Mouse (Mus musculus) T-helper 2 cell (primary cell): Measurements from ENCODE around the gene Vwce.

ENCODE experiments used
- in situ Hi-C: fragments of 300-600 bp; cut with MboI, MseI; formaldehyde crosslinking; loops from one replicate; pipeline ENCODE4 v1.15.1; 2025; ENCODE audit warnings: high pct_unique_total_duplicates

Vwce gene

DNA sequence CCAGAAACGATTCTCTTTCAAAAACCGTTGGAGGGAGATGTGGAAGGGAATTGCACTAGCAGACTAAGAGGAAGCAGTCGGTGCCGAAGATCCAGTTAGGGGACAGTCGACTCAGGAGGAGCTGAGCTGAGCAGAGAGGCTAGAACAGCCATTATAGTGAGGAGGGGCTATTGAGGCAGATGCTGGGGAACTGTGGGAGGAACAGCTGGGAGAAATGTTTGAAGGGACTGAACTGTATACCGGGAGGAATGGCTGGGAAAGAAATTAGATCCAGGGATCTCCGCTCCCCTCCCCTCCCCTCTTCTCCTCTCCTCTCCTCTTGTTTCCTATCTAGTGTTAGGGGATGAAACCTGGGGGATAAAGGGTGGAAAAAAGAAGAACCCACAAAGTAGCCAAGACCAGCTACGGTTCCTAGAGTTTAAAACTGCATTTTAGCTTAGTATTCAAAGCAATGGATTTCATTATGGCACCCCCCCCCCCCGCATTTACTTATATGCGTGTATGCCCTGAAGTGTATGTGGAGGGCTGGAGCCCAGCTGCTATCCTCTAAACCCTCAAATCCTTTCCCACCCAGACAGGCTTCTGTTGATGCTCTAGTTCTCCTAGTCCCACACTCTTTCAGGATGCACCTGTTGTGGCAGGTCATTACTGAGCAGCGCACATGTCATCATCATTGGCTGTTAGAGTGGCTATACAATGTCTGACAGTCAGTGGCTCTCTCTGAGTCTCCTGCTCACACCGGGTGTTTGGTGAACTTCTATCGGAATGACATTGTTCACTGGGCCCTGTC lies 6.8 kb downstream of the Vwce start:
- in situ Hi-C loops, result loop anchor here (10.0 kb wide), 1 partner anchor 764 kb away; the partner anchor contains the start of gene Ms4a4c

DNA sequence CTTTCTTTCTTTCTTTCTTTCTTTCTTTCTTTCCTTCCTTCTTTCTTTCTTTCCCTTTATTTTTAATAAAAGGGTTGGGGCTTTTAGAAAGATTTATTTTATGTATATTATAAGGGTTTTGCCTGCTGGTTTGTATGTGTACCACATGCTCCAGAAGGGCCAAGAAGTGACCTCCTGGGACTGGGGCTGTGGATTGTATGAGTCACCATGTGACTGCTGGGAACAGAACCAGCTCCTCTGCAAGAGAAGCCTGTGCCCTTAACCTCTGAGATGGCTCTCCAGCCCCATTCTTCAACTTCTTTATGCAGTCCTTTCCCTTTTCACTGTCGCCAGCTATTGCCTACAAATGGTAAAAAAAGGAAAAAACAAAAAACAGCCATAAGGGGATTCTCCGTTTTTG lies 11.6 kb downstream of the Vwce start:
- in situ Hi-C loops, result loop anchor here (10.0 kb wide), 1 partner anchor 759 kb away; the partner anchor contains the start of gene Ms4a4c

DNA sequence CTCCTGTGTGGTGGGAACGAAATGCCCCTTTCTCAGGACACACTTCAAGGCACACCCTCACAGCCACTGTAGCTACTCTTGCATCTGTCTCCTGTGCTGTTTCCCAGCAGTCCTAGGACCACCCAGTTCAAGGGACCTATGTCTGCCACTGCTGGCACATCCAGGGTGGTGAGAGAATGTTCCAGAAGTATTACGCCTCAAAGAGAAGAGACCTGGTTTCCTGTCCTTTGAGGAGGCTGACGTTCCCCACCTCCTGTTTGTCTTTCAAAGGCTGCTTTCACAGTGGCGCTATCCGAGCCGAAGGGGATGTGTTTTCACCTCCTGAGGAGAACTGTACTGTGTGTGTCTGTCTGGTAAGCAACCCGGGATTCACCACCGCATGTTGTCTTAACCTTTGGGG lies 14.1 kb downstream of the Vwce start:
- in situ Hi-C loops, result loop anchor here (10.0 kb wide), 1 partner anchor 757 kb away; the partner anchor contains the start of gene Ms4a4c

GRCm38 (mm10) chr19:10656058-10656457 lies 22.0 kb downstream of the Vwce start:
- in situ Hi-C loops, result no loop called here

DNA sequence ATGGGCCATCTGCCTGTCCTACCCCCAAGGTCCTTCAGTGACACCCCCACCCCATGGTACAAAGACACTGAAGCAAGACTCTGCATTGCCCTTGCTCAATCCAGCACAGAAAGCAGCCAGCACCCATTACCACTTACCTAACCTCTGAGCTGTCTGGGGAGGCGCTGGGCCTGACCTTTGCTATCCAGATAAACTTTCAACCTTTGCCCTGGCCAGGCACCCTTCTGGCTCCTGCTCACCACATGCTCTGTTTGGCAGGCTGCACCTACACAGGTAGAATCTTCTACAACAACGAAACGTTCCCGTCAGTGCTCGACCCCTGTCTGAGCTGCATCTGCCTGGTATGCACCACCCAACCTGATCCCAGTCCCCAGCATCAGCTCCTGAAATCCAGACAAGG lies 23.7 kb downstream of the Vwce start:
- in situ Hi-C loops, result no loop called here

- in situ Hi-C loops, result no loop called here
Measured at GRCm38 (mm10) chr19:10658406-10658805, 24.4 kb downstream of the Vwce start.

DNA sequence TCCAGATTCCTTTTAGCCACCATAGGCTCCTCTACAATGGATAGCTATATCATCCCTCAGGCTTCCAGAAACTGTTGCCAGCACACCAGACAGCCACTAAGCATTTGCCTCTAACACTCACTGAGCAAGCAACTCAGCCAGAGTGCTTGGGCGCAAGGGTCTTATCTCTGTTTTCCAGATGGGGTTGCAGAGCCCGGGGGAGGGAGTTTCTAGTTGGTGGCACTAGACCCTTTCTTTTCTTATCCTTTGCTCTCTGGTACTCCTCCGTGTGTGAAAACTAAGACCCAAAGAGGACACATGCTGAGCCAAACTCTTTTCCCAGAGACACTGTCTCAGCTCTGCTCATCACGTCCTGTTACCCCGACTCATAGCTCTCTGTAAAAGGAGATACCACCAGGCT lies 27.4 kb downstream of the Vwce start:
- in situ Hi-C loops, result no loop called here

DNA sequence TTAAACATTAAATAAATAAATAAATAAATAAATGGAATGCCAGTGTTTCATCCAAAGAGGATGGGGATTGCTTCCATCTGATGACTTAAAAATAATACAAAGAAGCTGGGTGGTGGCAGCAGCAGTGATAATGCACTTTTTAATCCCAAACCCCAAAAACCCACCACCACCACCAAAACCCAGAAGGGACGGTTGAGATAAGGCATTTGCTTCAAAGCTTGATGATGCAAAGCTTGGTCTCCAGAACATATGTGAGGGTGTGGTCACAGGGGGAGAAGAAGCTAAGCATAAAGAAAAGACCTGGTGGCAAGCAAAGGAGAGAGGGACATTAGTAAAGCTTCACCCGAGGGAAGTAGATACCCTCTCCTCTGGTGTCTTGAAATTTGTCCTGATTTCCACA lies 27.9 kb downstream of the Vwce start:
- in situ Hi-C loops, result no loop called here

GRCm38 (mm10) chr19:10662665-10663064 lies 28.7 kb downstream of the Vwce start:
- in situ Hi-C loops, result no loop called here

GRCm38 (mm10) chr19:10665093-10665492 lies 31.1 kb downstream of the Vwce start:
- in situ Hi-C loops, result no loop called here

DNA sequence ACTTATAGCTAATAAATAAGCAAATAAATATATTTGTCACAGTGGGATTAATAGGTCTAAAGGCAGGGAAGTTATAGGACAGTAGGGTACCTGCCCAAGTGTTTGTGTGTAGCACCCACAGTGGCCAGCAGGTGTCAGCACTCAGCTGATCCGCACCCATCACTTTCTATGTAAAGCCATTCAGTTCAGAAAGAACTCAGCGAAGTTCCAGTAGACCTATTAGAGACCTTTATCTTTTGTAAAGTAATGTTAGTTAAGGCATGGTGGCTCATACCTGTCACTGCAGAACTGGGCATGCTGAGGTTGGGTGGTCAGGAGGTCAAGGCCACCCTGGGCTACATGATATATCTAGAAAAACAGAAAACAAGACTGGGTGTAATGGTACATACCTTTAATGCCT lies 31.5 kb downstream of the Vwce start:
- in situ Hi-C loops, result no loop called here

GRCm38 (mm10) chr19:10671319-10671718 lies 37.3 kb downstream of the Vwce start:
- in situ Hi-C loops, result no loop called here

GRCm38 (mm10) chr19:10671854-10672417 lies 37.9 kb downstream of the Vwce start:
- in situ Hi-C loops, result no loop called here

- in situ Hi-C loops, result no loop called here
Measured at GRCm38 (mm10) chr19:10673275-10673674, 39.3 kb downstream of the Vwce start.

DNA sequence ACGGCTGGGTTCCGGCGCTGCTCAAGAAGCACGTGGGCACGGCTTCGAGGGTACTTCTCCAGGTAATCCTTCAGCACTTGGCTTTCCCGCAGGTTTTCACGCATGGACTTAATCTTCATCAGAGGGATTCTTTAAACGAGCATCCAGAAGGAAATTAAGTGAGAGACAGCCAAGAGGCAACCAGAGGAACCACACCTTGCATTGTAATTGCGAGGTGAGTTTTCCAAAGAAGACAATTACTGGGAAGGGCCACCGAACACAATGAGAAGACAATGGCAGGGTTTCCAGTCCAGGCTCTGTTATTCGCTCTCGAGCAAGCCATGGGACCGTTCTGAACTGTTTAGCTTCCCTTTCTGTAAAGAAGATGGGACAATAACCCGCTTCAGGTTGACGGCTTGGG lies 42.6 kb downstream of the Vwce start:
- in situ Hi-C loops, result loop anchor here (5.0 kb wide), 2 partner anchors 36 to 286 kb away; no protein-coding TSS in a partner anchor

DNA sequence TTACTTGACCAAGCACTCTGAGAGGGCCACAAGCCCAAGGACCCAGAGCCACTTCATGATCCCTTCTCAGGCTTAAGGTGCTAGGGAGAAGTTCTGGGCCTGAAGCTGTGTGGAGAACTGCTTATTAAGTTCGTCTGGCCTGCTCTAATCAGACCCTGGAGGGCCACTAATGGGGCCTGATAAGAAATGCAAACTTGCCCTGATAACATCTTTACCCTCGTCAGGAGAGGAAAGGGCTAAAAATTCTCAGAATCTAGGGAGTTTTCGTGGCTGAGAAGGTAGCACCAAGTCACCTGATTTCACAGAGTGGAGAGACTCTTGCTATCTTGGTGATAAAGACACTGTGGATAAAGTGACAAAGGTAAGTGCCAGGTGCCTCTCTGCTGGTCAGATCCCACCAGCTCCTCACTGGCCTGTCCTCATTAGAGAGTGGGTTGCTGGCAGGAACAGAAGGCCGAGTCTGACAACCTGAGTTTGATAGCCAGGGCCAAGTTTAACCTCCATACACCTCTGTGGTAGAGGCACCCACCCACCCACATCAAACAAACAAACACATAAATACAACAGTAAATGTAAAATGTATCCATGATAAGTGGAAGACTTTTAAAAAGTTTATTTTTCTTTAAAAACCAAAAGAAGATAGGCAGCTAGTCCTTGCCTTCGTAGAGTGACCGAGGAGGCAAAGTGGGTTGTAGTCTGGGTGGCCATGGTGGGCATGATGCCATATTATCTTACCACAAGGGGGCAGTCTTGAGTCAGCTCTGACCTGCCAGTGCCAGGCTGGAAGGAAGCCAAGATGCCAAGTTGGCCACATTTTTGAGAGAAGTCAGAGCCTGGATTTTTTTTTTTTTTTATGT lies 44.1 kb downstream of the Vwce start, which contains the start of gene Pga5:
Pga5 (minus strand) TSS at position 157 of the 857 bp plus-strand sequence.
- in situ Hi-C loops, result loop anchor here (5.0 kb wide), 2 partner anchors 34 to 284 kb away; no protein-coding TSS in a partner anchor

DNA sequence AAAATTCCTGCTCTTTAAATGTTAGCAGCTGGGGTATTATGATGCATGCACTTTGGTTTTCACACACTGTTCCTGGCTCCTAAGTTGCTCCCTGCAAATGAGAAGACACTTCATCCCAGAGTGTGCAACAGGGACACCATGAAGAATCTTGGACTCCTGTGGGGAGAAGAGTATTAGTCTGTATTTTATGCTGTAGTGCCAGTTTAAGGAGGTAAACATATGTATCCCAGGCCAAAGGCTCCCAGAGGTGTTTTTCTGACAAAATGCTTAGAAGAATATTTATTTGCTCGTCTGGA lies 44.7 kb downstream of the Vwce start:
- in situ Hi-C loops, result loop anchor here (5.0 kb wide), 2 partner anchors 34 to 284 kb away; no protein-coding TSS in a partner anchor

DNA sequence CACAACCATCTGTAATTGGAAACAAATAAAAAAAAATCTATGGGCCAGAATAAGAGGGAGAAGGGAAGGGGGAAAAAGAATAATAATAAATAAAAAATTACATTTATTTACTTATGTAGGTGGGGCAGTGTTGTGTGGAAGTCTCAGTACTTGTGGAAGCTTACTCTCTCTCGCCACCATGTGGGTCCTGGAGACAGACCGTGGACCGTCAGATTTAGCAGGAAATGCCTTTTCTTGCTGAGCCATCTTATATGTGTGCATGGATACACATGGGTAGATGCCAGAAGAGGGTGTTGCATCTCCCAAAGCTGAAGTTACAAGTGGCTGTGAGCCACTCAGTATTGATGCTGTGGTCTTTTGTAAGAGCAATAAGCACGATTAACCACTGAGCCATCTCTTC lies 47.6 kb downstream of the Vwce start:
- in situ Hi-C loops, result no loop called here

DNA sequence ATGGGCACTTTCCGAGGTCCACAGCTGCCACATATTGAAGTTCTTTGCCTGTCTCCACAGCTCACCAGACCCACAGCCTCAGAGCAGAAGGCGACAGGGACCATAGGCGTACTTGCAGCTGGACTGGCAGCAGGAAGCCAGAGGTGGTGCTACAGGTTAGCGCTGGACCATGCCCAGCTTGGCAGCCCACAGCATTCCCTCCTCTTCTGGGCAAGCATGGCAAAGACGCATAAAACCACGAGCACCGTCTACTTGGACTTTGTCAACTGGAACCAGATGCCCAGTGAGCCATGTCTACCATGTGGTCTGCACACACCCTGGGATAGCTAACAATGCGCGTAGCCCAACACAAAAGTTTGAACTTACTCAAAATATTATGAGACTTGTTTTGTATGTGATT lies 51.1 kb downstream of the Vwce start:
- in situ Hi-C loops, result no loop called here

DNA sequence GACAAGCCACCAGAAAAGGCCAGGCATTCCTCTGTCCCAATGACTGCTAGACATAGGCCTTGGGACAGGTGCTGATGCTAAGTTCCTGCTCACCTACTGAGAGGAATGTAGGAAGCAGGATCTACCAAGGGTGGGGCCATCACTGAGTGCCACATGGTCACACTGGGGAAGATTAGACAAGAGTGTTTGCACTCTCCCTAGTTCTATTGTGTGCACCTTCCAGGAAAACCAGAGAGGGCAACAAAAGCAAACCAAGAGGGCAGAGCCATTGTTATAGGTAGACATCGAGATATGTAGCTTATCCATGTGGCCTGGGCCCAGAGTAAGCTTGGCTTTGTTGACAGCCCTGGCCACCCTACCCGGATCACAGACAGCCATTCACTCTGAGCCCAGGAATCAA lies 51.7 kb downstream of the Vwce start:
- in situ Hi-C loops, result no loop called here

DNA sequence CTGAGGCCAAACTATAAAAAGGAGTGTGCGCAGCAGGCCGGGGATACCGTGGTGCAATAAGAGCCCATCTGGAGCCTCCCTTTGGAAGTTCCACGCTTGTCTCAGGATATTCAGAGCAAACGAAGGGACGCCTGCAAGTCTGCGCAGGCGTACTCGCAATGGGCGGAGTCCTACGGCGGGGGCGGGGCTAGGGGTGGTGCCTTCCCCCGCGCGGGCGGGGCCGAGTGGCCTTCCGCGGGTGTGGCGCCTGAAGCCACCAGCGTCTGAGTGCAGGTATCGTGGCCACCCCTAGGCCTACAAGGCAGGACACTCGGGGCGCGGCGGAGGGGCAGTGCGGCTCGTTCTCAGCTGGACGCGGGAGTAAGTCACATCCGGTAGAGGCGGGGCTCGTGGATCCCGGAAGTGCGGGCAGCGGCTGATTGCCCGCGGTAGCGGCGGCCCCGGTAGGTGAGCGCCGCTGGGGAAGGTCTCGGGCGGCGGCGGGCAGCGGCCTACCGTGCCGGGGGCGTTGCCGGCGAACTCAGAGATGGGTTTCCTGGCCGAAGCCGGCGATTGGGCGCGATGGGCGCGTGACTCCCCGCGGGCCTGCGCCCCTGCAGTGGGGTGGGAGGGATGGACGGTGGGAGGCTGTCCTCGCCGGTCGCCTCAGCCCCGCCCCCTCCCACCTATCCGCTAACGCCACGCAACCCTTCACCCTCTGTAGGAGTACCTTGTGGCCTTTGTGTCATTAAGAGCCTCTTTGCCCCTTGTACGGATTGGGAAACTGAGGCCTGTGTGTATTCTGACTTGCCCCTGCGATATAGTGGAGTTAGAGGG lies 54.7 kb downstream of the Vwce start, which contains the start of gene Vps37c:
Vps37c (plus strand) TSS at position 199 of the 816 bp plus-strand sequence.
- in situ Hi-C loops, result no loop called here
